Mouse (Mus musculus) adrenal gland, postnatal 36 days (tissue): ENCODE results near the gene Entpd3. TPM values are rescaled to one million over a fixed set of nuclear protein-coding genes. Genes with fewer than 3 reads are reported as not detected.

Experiments used
- DNase-seq, 2 experiments: peaks; one replicate each; pipeline ENCODE4 v3.0.0; 2021; ENCODE audit warnings: mixed read lengths in 1 of 2
- long read RNA-seq, 2 experiments: library from polyadenylated mRNA; stranded (forward); transcript quantifications; one replicate each; pipeline ENCODE4 v2.0.0; 2021; ENCODE audit warnings: borderline sequencing depth in 2 of 2
- total RNA-seq, 2 experiments: library from RNA; stranded (reverse); gene quantifications; 2 replicates each; pipeline ENCODE4 v1.2.3; 2021

The Entpd3 gene
- 1 to 10 TPM in 1 of 2 experiments, under 1 TPM in 1; 0.40 to 2.9 TPM for total RNA-seq
- long read RNA-seq, experiment 1, result 0 reads
- long read RNA-seq, experiment 2, result 0 reads

GRCm38 (mm10) chr9:120539662-120540251, at the start of gene Entpd3:
Gene Entpd3, plus strand, starts transcription at chr9:120539818.
- peak; percentile 34 to 56 for DNase-seq

- DNase-seq, result no peak
These were observed 48.1 kb upstream of the Entpd3 start for GRCm38 (mm10) chr9:120491509-120491908.

DNA sequence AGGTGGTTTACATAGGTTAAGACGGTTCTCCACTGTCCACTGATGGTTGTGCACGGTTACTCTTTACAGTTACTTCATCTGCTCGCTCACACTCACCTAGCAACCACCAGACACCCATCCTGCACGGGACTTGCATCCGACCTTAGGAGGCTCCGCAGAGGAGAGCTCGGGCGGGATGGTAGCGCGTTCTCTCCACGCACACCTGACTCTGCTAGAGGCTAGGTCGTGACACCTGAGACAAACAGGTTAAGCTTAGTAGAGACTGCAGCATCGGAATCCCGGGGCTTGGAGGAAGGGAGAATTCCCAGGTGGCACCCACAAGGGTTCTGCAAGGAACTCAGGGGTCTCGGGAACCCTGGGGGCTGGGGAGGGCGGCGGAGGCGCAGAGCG, 47.6 kb upstream of the Entpd3 start, which contains the start of gene Eif1b:
Gene Eif1b (plus strand): TSS at position 223 of the 390 bp plus-strand sequence.
- DNase-seq, result peak in 1 of 2 experiments; percentile 1

DNA sequence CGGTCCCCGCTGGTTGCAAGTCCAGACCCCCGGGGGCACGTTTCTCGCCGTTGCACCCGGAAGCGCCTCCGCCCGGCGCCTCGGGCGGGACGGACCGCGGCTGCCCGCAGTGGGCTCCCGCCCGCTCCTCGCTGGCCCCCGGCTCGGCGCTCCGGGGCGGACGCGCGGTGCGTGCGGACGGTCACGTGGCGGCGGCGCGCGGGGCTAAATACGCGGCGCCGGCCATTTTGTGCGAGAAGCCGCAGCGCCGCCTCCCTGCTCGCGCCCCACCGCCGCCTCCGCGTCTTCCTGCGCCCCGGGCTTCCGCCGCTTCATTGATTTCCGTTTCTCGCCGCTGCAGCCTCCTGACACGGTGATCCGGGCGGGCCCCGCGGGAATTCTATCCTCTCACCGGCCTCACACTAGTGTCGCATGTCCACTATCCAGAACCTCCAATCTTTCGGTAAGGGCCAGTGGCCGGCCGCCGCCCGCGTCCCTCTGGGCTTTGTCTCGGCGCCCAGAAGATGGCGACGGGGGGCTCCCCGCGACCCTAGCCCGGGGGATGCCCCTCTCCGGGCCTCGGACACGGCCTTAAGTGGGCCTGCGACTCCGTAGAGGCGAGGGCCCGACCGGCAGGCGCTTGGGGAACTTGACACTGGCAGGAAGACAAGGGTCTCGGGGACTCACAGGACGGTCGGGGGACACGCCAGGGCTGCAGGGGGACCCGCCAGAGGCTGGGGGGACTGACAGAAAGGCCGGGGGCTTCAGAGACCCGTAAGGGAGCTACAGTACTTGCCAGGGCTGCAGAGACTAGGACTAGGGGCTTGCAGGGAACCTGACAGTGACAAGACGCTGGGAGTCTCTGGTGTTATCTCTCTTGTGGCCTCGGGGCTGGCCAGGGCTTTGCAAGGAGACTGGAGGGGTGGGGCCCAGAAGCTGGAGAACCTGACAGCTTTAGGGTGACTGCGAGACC, 46.9 kb upstream of the Entpd3 start:
- peak; percentile 82 to 91 for DNase-seq

GRCm38 (mm10) chr9:120493781-120494180, 45.8 kb upstream of the Entpd3 start:
- DNase-seq, result no peak

- peak; percentile 58 to 69 for DNase-seq
These were observed 42.9 kb upstream of the Entpd3 start for GRCm38 (mm10) chr9:120496691-120497090.

GRCm38 (mm10) chr9:120497983-120498382, 41.6 kb upstream of the Entpd3 start:
- no peak for DNase-seq

DNA sequence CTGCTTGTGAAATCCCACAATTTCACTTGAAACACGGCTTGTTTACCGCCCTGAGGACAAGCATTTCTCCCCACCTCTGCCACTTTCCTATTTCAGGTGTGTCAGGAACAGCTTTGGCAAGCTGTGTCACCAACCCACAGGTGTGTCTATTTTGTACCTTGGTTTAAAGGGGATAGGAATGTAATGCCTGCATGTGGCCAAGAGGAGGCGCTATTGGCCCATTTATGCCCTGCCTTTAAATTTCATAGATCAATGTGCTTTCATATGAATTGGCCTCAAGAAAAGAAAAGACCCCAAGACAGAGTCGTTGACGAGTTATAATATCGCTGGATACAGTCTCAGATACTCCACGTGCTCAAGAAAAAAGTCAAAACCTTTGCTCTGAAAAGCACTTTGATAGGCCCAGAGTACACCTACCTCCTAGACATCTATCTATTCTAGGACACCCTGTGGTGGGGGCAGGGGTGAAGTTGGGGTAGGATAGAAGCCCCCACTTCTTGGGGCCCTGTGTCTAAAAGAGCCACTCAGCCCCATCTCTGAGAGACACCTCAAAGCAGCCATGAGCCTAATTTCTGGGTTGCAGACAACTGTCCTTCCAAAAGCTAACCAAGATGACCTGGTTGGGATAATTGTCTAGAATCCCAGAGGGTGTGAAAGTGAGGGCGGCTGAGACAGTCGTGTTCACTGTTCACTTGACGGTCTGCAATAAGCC, 38.3 kb upstream of the Entpd3 start:
- no peak for DNase-seq

GRCm38 (mm10) chr9:120502013-120502412, 37.6 kb upstream of the Entpd3 start:
- DNase-seq, result peak; percentile 72 to 77

GRCm38 (mm10) chr9:120504423-120504822, 35.2 kb upstream of the Entpd3 start:
- no peak for DNase-seq

DNA sequence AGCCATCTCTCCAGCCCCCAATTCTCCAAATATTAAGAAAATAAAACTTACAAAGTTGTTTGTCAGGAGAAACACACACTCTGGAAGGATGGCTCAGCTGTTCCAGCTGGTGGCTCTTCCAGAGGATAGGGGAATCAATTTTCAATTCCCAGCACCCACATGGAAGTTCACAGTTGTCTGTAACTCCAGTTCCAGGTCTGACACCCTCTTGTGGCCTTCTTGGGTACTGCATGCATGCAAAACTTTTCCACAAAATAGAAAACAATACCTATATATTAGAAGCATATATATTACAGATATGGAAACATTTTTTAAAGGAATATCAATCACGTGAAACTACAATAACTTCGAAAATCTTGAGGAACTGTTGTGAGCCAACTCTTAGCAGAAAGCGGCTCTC, 27.8 kb upstream of the Entpd3 start:
- peak; percentile 17 to 44 for DNase-seq

DNA sequence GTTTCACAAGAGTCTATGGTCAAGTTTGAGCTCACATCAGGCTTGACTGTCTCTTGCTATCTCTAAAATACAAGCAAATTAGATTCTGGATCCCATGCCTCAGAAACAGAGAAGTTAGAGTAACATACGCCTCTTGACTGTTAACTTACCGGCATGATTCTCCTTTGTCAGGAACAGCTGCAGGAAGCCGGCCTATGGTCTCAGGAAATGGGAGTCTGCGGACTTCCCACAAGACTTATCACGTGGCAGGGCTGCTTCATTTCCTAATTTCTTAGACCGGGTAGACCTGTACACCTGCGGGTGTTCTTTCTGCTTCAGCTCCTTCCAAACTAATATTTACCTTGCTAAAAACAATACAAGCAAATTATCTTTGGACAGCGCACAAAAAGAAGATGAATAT, 22.9 kb upstream of the Entpd3 start:
- no peak for DNase-seq

GRCm38 (mm10) chr9:120518946-120519345, 20.7 kb upstream of the Entpd3 start:
- DNase-seq, result no peak

- peak in 1 of 2 experiments; percentile 18 for DNase-seq
These were observed 20.0 kb upstream of the Entpd3 start for GRCm38 (mm10) chr9:120519469-120520125.

DNA sequence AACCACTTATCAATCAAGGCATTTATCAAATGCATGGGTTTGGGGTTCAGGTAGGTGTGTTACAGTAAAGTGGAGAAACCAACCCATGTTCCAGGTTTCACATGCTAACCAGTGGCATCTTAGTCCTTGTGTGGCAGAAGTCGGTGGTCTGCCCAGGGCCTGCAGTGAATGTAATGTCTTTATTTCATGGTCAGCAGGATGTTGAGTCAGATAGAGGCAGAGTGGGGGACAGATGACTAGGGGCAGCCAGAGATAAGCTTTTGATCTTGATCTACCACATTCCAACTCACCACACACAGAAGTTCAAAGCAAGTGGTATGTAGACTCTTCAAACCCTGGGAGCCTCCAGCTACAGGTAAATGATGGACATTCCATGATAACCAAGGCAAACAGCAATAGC, 18.5 kb upstream of the Entpd3 start:
- DNase-seq, result no peak

- DNase-seq, result peak in 1 of 2 experiments; percentile 31
These were observed 12.3 kb upstream of the Entpd3 start for GRCm38 (mm10) chr9:120527270-120527669.

DNA sequence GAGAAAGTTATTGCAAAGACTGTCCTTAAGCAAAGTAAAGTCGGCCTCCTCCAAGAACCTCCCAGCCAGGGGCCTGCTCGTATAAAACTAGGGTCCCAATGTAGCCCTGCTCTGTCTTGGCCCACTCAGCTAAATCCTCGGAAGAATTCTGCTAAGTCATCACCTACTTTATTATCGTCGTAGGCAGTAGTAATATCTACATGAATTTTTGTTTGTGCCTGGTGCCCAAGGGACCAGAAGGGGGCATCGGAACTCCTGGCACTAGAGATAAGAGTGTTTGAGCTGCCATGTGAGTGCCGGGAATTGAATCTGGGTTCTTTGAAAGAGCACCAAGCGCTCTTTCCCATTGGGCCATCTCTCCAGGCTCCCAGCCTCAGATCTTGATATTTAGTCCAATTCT, 11.7 kb upstream of the Entpd3 start:
- no peak for DNase-seq

- no peak for DNase-seq
These were observed 10.7 kb upstream of the Entpd3 start for GRCm38 (mm10) chr9:120528815-120529510.

GRCm38 (mm10) chr9:120530471-120530870, 9.1 kb upstream of the Entpd3 start:
- no peak for DNase-seq

- no peak for DNase-seq
These were observed 7.6 kb upstream of the Entpd3 start for GRCm38 (mm10) chr9:120532062-120532461.

- no peak for DNase-seq
These were observed 6.9 kb upstream of the Entpd3 start for GRCm38 (mm10) chr9:120532691-120533090.
